Mouse (Mus musculus): ENCODE measurements at regions not wholly inside any gene's neighbourhood (a gene's known extent, or its start where the extent isn't known, plus 50 kb on each side); places are given as distances from the start of the nearest gene placed in this dataset.

DNA sequence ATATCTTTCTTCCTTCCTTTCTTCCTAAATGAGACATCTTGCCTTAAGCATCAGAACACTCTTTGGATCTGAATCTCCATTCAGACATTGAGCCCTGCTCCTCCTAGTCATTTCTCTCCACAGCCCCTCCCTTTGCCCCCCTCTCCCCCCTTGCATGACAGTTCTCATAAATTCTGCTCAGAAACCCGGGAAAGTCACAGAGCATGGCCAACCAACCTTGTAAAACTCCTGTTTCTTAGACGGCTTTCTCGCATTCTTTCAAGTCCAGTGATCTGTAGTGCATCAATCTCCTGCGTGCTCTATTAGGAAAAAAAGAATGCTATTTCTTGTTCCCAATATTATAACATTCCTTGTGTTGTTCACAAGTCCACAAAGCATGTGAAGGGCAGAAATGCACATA, 124.6 kb downstream of the Ugt8a start:
- WGBS = 72% methylated on average over 4 of the region's 4 CpGs
- Histone ChIP-seq H3K4me1 (ENCODE audit: control insufficient read depth, insufficient read depth, low read length) (no peaks in the 10 kb centered on the region), H3K79me2 (ENCODE audit: control insufficient read depth, insufficient read depth, low read length) (no peaks in the 10 kb centered on the region), H3K9ac (ENCODE audit: low read depth, low read length) (no peak overlapping the region), H3K27ac (replicated peaks; ENCODE audit: insufficient read depth, low read depth, low read length) (no peak overlapping the region), H3K4me3 (ENCODE audit: insufficient read depth, low read depth, low read length) (no peak overlapping the region), H3K36me3 (ENCODE audit: control insufficient read depth, insufficient read depth, low read length) (no peaks in the 10 kb centered on the region), H3K27me3 (ENCODE audit: control insufficient read depth, insufficient read depth, low read length) (no peaks in the 10 kb centered on the region)
- DNase-seq (ENCODE audit: extremely low read depth, low read depth, low spot score) = no peak
- TF ChIP-seq CTCF (IDR thresholded peaks at IDR 0.05; ENCODE audit: low read depth, low read length) = no peak
- TF ChIP-seq POLR2A (IDR thresholded peaks at IDR 0.05; ENCODE audit: extremely low read depth, insufficient read depth, low read length) = no peak

DNA sequence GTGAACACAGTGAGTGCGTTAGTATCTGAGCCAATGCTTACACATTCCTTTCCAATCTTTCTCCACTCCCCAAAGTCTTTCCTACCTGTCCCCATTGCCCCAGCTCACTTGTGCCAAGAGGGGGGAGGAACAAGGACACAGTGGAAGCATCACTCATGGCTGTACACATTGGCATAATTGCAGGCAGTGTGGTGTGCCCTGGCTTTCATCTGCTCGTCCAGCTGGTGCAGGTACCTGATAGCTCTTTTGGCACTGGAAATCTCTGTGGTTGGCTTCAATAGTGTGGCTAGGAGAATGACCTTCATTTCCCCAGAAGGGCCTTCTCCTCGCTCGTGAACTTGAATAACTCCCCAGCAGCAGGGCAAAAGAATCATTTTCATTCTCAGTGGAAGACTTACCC, 125.6 kb downstream of the Ugt8a start:
- DNase-seq (ENCODE audit: extremely low read depth, low read depth, low spot score) = peak; percentile 41
- Histone ChIP-seq H3K9ac (ENCODE audit: low read depth, low read length) (no peak overlapping the region), H3K4me1 (ENCODE audit: control insufficient read depth, insufficient read depth, low read length) (no peaks in the 10 kb centered on the region), H3K79me2 (ENCODE audit: control insufficient read depth, insufficient read depth, low read length) (no peaks in the 10 kb centered on the region), H3K4me3 (ENCODE audit: insufficient read depth, low read depth, low read length) (no peak overlapping the region), H3K36me3 (ENCODE audit: control insufficient read depth, insufficient read depth, low read length) (no peaks in the 10 kb centered on the region), H3K27ac (replicated peaks; ENCODE audit: insufficient read depth, low read depth, low read length) (no peak overlapping the region), H3K27me3 (ENCODE audit: control insufficient read depth, insufficient read depth, low read length) (no peaks in the 10 kb centered on the region)
- WGBS = 70% methylated on average over 4 of the region's 4 CpGs
- TF ChIP-seq CTCF (IDR thresholded peaks at IDR 0.05; ENCODE audit: low read depth, low read length) (no peak), POLR2A (IDR thresholded peaks at IDR 0.05; ENCODE audit: extremely low read depth, insufficient read depth, low read length) (no peak)

GRCm38 (mm10) chr3:125794606-125795005, 143.8 kb downstream of the Ugt8a start:
- Histone ChIP-seq H3K79me2 (ENCODE audit: control insufficient read depth, insufficient read depth, low read length) (no peaks in the 10 kb centered on the region), H3K9ac (ENCODE audit: low read depth, low read length) (no peak overlapping the region), H3K36me3 (ENCODE audit: control insufficient read depth, insufficient read depth, low read length) (no peaks in the 10 kb centered on the region), H3K27me3 (ENCODE audit: control insufficient read depth, insufficient read depth, low read length) (no peaks in the 10 kb centered on the region), H3K4me3 (ENCODE audit: insufficient read depth, low read depth, low read length) (no peak overlapping the region), H3K27ac (replicated peaks; ENCODE audit: insufficient read depth, low read depth, low read length) (no peak overlapping the region), H3K4me1 (ENCODE audit: control insufficient read depth, insufficient read depth, low read length) (peaks cover 3% of the 10 kb centered on the region; the same call in 1 of the 2 replicates)
- 14% methylated on average over 1 of the region's 1 CpGs for whole genome bisulfite sequencing
- DNase-seq (ENCODE audit: extremely low read depth, low read depth, low spot score) = peak; percentile 91
- no peak for TF ChIP-seq POLR2A (IDR thresholded peaks at IDR 0.05; ENCODE audit: extremely low read depth, insufficient read depth, low read length)
- no peak for TF ChIP-seq CTCF (IDR thresholded peaks at IDR 0.05; ENCODE audit: low read depth, low read length)

GRCm38 (mm10) chr3:125781357-125781756, 157.1 kb downstream of the Ugt8a start:
- Histone ChIP-seq H3K4me3 (ENCODE audit: insufficient read depth, low read depth, low read length) (no peak overlapping the region), H3K79me2 (ENCODE audit: control insufficient read depth, insufficient read depth, low read length) (no peaks in the 10 kb centered on the region), H3K27ac (replicated peaks; ENCODE audit: insufficient read depth, low read depth, low read length) (no peak overlapping the region), H3K4me1 (ENCODE audit: control insufficient read depth, insufficient read depth, low read length) (no peaks in the 10 kb centered on the region), H3K9ac (ENCODE audit: low read depth, low read length) (no peak overlapping the region), H3K27me3 (ENCODE audit: control insufficient read depth, insufficient read depth, low read length) (no peaks in the 10 kb centered on the region), H3K36me3 (ENCODE audit: control insufficient read depth, insufficient read depth, low read length) (no peaks in the 10 kb centered on the region)
- WGBS = 80% methylated on average over 4 of the region's 4 CpGs
- DNase-seq (ENCODE audit: extremely low read depth, low read depth, low spot score) = no peak
- TF ChIP-seq POLR2A (IDR thresholded peaks at IDR 0.05; ENCODE audit: extremely low read depth, insufficient read depth, low read length) (no peak), CTCF (IDR thresholded peaks at IDR 0.05; ENCODE audit: low read depth, low read length) (no peak)

GRCm38 (mm10) chr3:125780251-125780650, 158.2 kb downstream of the Ugt8a start:
- no peak for TF ChIP-seq POLR2A (IDR thresholded peaks at IDR 0.05; ENCODE audit: extremely low read depth, insufficient read depth, low read length)
- no peak for TF ChIP-seq CTCF (IDR thresholded peaks at IDR 0.05; ENCODE audit: low read depth, low read length)
- no peaks in the 10 kb centered on the region for H3K79me2 ChIP-seq (ENCODE audit: control insufficient read depth, insufficient read depth, low read length)
- no peak overlapping the region for H3K4me3 ChIP-seq (ENCODE audit: insufficient read depth, low read depth, low read length)
- no peak for DNase-seq (ENCODE audit: extremely low read depth, low read depth, low spot score)
- H3K9ac ChIP-seq (ENCODE audit: low read depth, low read length) = no peak overlapping the region
- H3K36me3 ChIP-seq (ENCODE audit: control insufficient read depth, insufficient read depth, low read length) = no peaks in the 10 kb centered on the region
- no peaks in the 10 kb centered on the region for H3K4me1 ChIP-seq (ENCODE audit: control insufficient read depth, insufficient read depth, low read length)
- 81% methylated on average over 3 of the region's 3 CpGs for WGBS
- H3K27me3 ChIP-seq (ENCODE audit: control insufficient read depth, insufficient read depth, low read length) = no peaks in the 10 kb centered on the region
- no peak overlapping the region for H3K27ac ChIP-seq (replicated peaks; ENCODE audit: insufficient read depth, low read depth, low read length)
